Mouse (Mus musculus): ENCODE measurements at regions not wholly inside any gene's neighbourhood (a gene's known extent, or its start where the extent isn't known, plus 50 kb on each side); places are given as distances from the start of the nearest gene placed in this dataset.

GRCm38 (mm10) chr8:54464977-54465376 lies 64.4 kb upstream of the Asb5 start:
- no peak for DNase-seq

- DNase-seq: no peak
Measured at GRCm38 (mm10) chr8:54465458-54466102, 63.8 kb upstream of the Asb5 start.

All from kidney, adult 11 months (tissue).